Mouse (Mus musculus): Measurements from ENCODE around the gene Galns. TPM values are rescaled to one million over a fixed set of nuclear protein-coding genes. Genes with fewer than 3 reads are reported as not detected.

Gene Galns
- polyA plus RNA-seq, 1 experiment from 2014 or later = 7.1 TPM

DNA sequence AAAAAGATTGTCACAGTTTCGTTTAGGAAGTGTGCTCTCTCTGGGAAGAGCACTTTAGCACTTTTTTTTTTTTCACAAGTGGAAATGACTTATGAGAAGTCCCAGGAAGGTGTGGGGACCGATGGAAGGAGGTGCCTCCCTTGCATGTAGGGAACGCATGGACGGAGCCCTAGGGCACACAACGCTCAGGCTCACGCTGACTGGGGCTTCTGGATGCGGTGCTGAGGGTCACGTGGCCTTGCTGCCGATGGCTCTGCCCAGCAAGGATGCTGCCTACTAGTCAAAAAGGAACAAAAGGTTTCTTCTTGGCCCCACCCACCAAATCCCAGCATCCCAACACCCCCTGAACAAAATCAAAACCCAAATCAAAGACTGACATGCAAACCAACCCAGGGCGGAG, 18.1 kb upstream of the Galns start:
- 21% methylated on average over 10 of the region's 10 CpGs for WGBS
- Histone ChIP-seq H3K4me3 (no peak overlapping the region), H3K27ac (no peak overlapping the region), H3K9me3 (no peaks in the 10 kb centered on the region), H3K27me3 (ENCODE audit: insufficient read depth, poor library complexity, severe bottlenecking) (peaks cover 25% of the 10 kb centered on the region), H3K36me3 (peaks cover 16% of the 10 kb centered on the region; the same call in 1 of the 2 replicates), H3K4me1 (replicated peaks) (peaks cover 21% of the 10 kb centered on the region)
- DNase-seq (ENCODE audit: low spot score) = no peak

DNA sequence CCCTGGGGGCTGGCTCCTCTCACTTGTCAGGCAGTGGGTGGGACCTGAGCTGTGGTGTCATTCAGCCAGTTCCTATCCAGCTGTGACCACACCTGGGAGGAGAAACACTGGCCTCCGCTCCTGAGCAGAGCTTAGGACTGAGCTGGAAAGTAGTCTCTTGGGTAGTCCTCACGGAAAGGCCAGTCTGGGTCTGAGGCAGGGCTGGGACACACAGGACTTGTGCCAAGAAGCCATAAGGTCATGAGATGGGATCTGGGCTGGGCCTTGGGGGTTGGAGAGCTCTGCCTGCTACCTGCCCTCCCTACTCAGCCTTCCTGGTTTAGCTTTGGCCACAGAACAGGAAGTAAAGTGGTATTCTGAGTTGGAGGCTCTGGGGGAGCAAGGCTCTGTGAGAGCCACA, 15.6 kb upstream of the Galns start:
- H3K4me3 ChIP-seq = no peak overlapping the region
- H3K27me3 ChIP-seq (ENCODE audit: insufficient read depth, poor library complexity, severe bottlenecking) = peaks cover 25% of the 10 kb centered on the region
- no peak overlapping the region for H3K27ac ChIP-seq
- 78% methylated on average over 2 of the region's 2 CpGs for WGBS
- peaks cover 38% of the 10 kb centered on the region for H3K4me1 ChIP-seq (replicated peaks)
- DNase-seq (ENCODE audit: low spot score) = no peak
- H3K36me3 ChIP-seq = no peaks in the 10 kb centered on the region
- no peaks in the 10 kb centered on the region for H3K9me3 ChIP-seq

DNA sequence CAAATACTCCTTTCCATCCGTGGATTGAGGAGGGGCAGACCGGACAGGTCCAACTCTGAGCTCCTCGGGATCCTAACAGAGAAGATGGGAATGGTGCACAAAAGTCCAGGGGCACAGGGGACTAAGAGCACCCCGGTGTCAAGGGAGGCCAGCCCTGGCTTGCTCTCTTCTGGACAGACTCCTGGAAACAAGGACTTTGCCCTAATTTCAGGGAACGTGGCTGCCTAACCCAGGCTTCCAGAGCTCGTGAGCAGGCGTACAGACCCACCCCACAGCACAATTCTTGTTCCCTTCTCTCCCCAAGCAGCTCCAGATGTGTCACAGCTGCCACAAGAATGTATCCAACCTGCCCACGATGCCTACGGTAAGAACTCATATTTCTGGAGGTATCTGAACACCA, 14.5 kb upstream of the Galns start:
- no peaks in the 10 kb centered on the region for H3K9me3 ChIP-seq
- 87% methylated on average over 9 of the region's 9 CpGs for WGBS
- H3K4me3 ChIP-seq = no peak overlapping the region
- peaks cover 23% of the 10 kb centered on the region for H3K27me3 ChIP-seq (ENCODE audit: insufficient read depth, poor library complexity, severe bottlenecking)
- no peak for DNase-seq (ENCODE audit: low spot score)
- H3K27ac ChIP-seq = no peak overlapping the region
- H3K36me3 ChIP-seq = no peaks in the 10 kb centered on the region
- H3K4me1 ChIP-seq (replicated peaks) = peaks cover 43% of the 10 kb centered on the region

DNA sequence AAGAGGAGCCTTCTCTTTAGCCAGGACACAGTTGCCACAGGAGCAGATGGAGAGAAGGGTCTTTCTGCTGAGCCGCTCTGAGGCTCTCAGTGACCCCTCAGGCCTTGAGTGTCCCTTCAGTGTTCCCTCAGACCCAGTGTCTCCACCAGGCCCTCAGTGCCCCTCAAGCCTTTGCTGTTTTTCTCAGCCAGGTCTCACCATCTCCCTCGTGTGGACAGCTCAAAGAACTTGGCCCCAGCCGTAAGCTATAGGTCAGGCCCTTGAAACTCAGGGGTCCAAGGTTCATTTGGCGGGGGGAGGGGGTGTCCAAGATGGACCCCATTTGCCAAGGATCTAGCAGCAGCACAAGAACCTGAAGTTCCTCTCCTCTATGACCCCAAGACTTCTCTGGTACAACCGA, 13.4 kb upstream of the Galns start:
- H3K4me3 ChIP-seq = no peak overlapping the region
- H3K4me1 ChIP-seq (replicated peaks) = peaks cover 46% of the 10 kb centered on the region
- 74% methylated on average over 5 of the region's 5 CpGs for WGBS
- H3K27ac ChIP-seq = 0 out of 2 replicates have a peak overlapping the region, but pooled peaks have one; percentile 4
- no peaks in the 10 kb centered on the region for H3K9me3 ChIP-seq
- no peaks in the 10 kb centered on the region for H3K36me3 ChIP-seq
- DNase-seq (ENCODE audit: low spot score) = no peak
- H3K27me3 ChIP-seq (ENCODE audit: insufficient read depth, poor library complexity, severe bottlenecking) = peaks cover 15% of the 10 kb centered on the region

DNA sequence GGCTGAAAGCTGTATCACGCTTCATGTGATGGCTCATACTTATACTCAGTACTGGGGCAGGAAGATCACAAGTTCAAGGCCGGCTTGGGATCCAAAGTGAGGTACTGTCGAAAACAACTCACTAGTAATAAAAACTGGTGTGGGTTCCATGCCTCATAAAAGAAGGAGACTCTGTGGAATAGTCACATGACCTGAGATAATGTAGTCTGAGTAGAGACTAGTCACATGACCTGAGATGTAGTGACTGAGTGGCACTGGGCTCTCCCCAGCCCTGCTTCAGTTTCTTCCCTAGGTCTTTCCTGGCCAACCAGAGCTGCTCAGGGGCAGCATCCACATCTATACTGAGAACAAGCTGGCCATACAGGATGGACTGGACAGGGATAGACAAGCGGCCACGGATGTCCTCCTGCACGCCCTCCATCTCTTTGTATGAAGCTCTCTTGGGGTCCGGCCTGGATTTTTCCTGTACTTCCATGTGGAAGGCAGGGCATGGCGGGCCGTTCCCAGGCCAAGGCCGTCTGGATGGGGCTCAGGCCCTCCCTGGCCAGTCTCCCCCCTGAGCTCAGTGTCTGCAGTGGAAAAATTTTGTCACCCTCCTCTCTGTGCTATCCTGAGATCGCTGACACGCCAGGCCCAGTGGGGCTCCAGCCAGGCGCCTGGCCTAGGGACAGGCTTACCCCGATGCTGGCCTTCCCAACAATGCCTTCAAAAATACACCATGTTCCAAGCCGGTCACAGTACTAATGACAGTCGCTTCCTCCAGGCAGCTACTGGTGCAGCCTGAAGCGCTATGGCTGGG, 12.8 kb upstream of the Galns start:
- peaks cover 15% of the 10 kb centered on the region for H3K27me3 ChIP-seq (ENCODE audit: insufficient read depth, poor library complexity, severe bottlenecking)
- H3K4me3 ChIP-seq = no peak overlapping the region
- H3K4me1 ChIP-seq (replicated peaks) = peaks cover 45% of the 10 kb centered on the region
- no peaks in the 10 kb centered on the region for H3K9me3 ChIP-seq
- DNase-seq (ENCODE audit: low spot score) = no peak
- H3K27ac ChIP-seq = no peak overlapping the region
- no peaks in the 10 kb centered on the region for H3K36me3 ChIP-seq
- WGBS = 90% methylated on average over 17 of the region's 17 CpGs

DNA sequence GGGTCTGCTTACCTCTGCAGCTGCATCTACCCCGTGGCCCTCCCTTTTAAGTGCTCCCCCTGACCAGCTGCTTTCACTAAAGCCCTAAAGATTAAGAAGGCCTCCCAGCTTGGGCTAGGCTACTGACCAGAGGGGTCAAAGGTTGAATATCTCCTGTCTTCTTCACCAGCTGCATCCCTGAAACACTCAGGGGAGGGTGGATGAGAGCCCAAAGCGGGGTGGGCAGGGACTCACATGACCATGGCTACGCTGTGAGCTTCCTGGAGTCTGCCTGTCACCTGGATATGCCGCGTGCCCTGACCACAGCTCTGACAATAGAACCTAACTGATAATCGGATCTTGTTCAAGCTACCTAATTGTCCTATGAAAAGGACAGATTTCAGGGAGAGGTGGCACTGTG, 11.5 kb upstream of the Galns start, which contains the start of gene Pabpn1l:
Gene Pabpn1l (minus strand): TSS at position 13 of the 400 bp plus-strand sequence.
- peaks cover 4% of the 10 kb centered on the region; the same call in 1 of the 2 replicates for H3K27me3 ChIP-seq (ENCODE audit: insufficient read depth, poor library complexity, severe bottlenecking)
- no peaks in the 10 kb centered on the region for H3K36me3 ChIP-seq
- peaks cover 56% of the 10 kb centered on the region for H3K4me1 ChIP-seq (replicated peaks)
- no peak within 1 kb of the TSS for H3K27ac ChIP-seq
- DNase-seq (ENCODE audit: low spot score) = no peak
- no peak within 1 kb of the TSS for H3K4me3 ChIP-seq
- H3K9me3 ChIP-seq = no peaks in the 10 kb centered on the region
- 70% methylated on average over 6 of the region's 6 CpGs for WGBS

DNA sequence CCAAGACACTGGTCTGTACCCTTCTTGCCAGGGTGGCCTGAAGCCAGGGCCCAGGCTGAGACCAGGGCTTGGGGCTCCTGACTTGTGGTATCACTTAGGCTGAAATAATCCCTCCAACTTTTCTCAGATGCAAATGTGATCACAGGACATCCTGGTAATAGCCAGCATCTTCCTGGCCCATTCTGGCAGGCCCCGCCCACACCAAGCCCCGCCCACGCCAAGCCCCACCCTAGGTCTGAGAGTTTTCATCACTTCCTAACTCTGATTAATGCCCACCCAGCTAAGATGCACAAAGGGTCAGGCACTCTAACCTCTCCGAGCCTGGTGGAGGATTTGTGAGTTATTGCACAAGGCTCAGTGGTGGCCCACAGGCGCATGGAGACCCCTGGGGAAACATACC, 9.2 kb upstream of the Galns start:
- WGBS = 36% methylated on average over 5 of the region's 5 CpGs
- no peak for DNase-seq (ENCODE audit: low spot score)
- Histone ChIP-seq H3K9me3 (no peaks in the 10 kb centered on the region), H3K27me3 (ENCODE audit: insufficient read depth, poor library complexity, severe bottlenecking) (no peaks in the 10 kb centered on the region), H3K27ac (peak overlapping the region; percentile 62; the same call in 1 of the 2 replicates), H3K4me3 (no peak overlapping the region), H3K4me1 (replicated peaks) (peaks cover 56% of the 10 kb centered on the region), H3K36me3 (peaks cover 3% of the 10 kb centered on the region; the same call in 1 of the 2 replicates)

DNA sequence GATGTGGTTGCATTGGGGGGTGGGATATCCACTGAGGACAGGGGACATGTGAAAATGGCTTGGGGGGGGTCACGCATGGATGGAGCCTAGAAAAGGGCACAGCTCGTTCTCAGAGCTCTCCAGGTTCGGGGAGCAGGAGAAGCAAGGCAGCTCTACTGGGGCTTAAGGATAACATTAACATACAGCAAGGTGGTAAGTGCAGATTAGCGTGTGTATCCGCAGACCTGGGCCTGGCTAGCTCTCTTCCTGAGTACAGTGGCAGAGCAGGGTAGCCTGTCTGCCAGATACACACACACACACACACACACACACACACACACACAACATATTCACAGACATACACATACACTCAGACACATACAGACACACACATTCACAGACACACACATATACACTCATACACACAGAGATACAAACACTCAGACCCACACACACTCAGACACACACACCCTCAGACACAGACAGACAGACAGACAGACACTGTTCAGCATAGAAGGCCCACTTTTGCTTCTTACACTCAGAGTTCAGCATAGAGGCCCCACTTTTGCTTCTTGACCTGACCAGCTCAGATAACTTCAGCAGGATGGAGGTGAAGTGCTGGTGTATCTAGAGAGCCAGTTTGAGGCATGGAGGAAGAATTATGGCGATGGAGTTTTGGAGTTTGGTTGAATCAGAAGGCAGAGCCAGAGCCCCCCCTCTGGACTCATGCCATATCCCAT, 7.6 kb upstream of the Galns start:
- no peak for DNase-seq (ENCODE audit: low spot score)
- Histone ChIP-seq H3K4me3 (no peak overlapping the region), H3K9me3 (no peaks in the 10 kb centered on the region), H3K36me3 (peaks cover 14% of the 10 kb centered on the region; the same call in 1 of the 2 replicates), H3K27ac (no peak overlapping the region), H3K27me3 (ENCODE audit: insufficient read depth, poor library complexity, severe bottlenecking) (no peaks in the 10 kb centered on the region), H3K4me1 (replicated peaks) (peaks cover 58% of the 10 kb centered on the region)
- 76% methylated on average over 6 of the region's 6 CpGs for WGBS

DNA sequence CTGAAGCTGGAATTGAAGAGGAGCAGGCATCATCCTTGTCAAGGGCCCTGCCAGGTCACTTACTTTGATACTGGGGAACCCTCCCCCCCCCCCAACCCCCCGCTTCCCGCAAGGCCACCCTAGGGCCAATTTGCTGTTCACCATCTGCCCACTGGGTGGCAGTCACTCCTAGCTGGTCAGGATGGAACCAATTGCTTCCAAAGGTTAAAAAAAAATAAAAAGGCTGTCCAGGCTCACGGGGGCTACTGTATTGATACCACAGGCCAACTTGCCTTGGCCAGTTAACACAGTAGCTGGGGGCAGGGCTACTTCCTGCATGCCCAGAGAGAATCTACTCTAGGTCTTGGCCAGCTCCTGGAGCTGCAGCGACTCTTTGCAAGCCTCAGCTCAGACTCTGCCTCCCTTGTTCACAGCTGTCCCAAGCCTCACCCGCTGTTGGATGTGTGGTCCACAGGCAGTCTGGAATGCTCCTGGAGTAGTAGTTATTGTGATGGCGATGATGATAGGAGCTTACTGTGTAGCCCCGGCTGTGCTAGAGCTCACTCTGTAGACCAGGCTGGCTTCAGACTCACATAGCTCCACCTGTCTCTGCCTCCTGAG, 6.8 kb upstream of the Galns start:
- WGBS = 41% methylated on average over 5 of the region's 7 CpGs
- peak overlapping the region; percentile 60; the same call in 1 of the 2 replicates for H3K27ac ChIP-seq
- H3K4me3 ChIP-seq = no peak overlapping the region
- H3K36me3 ChIP-seq = peaks cover 14% of the 10 kb centered on the region; the same call in 1 of the 2 replicates
- peak; percentile 75 for DNase-seq (ENCODE audit: low spot score)
- peaks cover 53% of the 10 kb centered on the region for H3K4me1 ChIP-seq (replicated peaks)
- no peaks in the 10 kb centered on the region for H3K9me3 ChIP-seq
- H3K27me3 ChIP-seq (ENCODE audit: insufficient read depth, poor library complexity, severe bottlenecking) = no peaks in the 10 kb centered on the region

DNA sequence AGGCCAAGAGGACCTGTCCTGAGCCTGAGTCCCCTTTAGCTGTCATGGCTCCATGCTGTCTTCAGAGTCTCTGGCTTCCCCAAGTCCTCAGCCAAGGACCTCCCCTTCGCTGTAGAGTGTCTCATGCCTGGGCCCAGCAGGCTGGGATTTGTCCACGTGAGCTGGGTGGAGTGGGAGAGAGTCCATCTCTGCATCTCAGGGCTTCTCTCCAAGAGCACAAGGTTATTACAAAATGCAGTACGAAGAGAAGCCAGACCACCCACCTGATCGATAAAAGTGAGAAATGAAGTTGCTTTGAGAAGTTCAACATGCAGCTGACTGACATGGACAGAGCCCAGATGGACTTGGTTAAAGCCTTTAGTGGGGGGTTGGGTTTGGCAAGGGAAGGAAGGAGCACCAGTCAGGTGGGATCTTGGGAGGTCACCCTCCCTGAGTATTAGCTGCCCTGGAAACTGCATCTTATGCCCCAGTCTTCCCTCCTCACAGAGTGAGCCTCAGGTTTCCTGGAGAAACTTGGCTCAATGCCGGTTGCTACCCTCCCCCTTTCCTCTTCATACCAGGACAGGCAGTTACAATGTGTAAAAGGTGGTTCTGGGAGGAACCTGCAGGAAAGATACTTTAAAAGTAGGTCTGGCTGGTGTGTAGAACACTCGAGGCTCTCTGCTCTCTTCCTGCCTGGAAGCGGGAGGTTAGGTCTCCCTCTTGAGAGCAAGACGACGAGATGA, 5.1 kb upstream of the Galns start:
- peaks cover 50% of the 10 kb centered on the region for H3K4me1 ChIP-seq (replicated peaks)
- H3K36me3 ChIP-seq = peaks cover 14% of the 10 kb centered on the region; the same call in 1 of the 2 replicates
- H3K27me3 ChIP-seq (ENCODE audit: insufficient read depth, poor library complexity, severe bottlenecking) = no peaks in the 10 kb centered on the region
- no peak overlapping the region for H3K4me3 ChIP-seq
- no peaks in the 10 kb centered on the region for H3K9me3 ChIP-seq
- DNase-seq (ENCODE audit: low spot score) = no peak
- H3K27ac ChIP-seq = no peak overlapping the region
- 75% methylated on average over 9 of the region's 9 CpGs for WGBS

DNA sequence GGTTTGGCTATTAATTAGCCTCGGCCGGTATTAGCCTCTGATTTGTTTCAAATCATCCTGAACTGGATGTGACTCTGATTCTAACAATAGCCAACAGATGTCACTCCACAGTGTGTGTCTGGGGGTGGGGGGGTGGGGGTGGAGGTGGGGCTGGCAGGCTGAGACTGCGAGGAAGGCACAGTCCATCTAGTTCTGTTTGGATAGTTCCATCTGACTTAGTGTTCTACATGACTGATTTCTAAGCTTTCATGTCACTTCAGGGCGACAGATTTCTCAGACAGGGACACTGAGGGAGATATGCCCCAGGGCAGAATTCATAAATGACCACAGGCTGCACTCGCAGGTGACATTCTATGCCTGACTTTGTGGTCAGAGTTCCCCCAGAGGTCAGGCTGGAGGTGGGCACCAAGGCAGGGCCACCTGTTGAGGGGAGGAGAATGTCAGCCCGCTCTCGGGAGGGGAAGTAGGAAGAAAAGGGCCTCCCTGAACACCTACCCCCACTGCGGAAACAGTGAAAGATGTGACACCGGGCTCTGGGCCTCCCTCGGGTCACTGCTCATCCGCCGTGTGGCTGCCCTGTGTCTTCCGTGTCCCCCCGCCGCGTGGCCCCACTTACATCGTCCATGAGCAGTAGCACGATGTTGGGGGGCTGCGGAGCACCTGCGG, 518 bp downstream of the Galns start:
- DNase-seq (ENCODE audit: low spot score) = peak; percentile 21
- Histone ChIP-seq H3K9me3 (no peaks in the 10 kb centered on the region), H3K27ac (peak overlapping the region; percentile 91), H3K4me3 (peak overlapping the region; percentile 70), H3K4me1 (replicated peaks) (peaks cover 29% of the 10 kb centered on the region), H3K36me3 (peaks cover 14% of the 10 kb centered on the region; the same call in 1 of the 2 replicates), H3K27me3 (ENCODE audit: insufficient read depth, poor library complexity, severe bottlenecking) (no peaks in the 10 kb centered on the region)
- WGBS = 6% methylated on average over 20 of the region's 20 CpGs

DNA sequence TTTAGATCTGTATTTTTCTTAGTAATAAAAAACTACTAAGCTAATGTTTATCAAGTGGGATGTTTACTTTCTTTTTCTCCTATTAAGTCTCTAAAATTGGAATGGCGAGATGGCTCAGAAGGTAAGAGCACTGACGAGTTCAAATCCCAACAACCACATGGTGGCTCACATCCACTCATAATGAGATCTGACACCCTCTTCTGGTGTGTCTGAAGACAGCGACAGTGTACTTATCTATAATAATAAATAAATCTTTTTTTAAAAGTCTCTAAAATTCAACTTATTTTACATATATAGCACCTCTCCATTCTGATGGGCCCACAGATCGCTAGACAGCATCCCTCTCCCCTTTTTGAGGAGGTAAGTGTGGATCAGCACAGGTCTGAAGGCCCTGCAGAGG, 1.1 kb downstream of the Galns start:
- H3K9me3 ChIP-seq = no peaks in the 10 kb centered on the region
- H3K4me1 ChIP-seq (replicated peaks) = peaks cover 24% of the 10 kb centered on the region
- H3K27ac ChIP-seq = peak overlapping the region; percentile 91; the same call in 1 of the 2 replicates
- H3K27me3 ChIP-seq (ENCODE audit: insufficient read depth, poor library complexity, severe bottlenecking) = no peaks in the 10 kb centered on the region
- H3K36me3 ChIP-seq = peaks cover 8% of the 10 kb centered on the region; the same call in 1 of the 2 replicates
- peak overlapping the region; percentile 70 for H3K4me3 ChIP-seq
- no peak for DNase-seq (ENCODE audit: low spot score)
- WGBS = 70% methylated on average over 4 of the region's 4 CpGs
